Mouse (Mus musculus): ENCODE results near the gene Prrc2b.

- no peak for TF ChIP-seq CTCF (IDR thresholded peaks at IDR 0.05; ENCODE audit: borderline replicate concordance, insufficient read depth, low read length)
- TF ChIP-seq POLR2A (IDR thresholded peaks at IDR 0.05; ENCODE audit: low read depth, low read length): no peak
Observed at GRCm38 (mm10) chr2:32217656-32218055, 66.8 kb downstream of the Prrc2b start.

All from embryonic fibroblast, embryonic 13.5 days (primary cell).